Mouse (Mus musculus) A20 (cell line): ENCODE results near the gene Myo19.
"Not testable (repeated sequence)": the region's sequence is repeated elsewhere in the genome, so short reads cannot be mapped to it uniquely, and the experiment has no call there.

Experiments used
- DNase-seq: peaks from one replicate; pipeline ENCODE4 v3.0.0-alpha.2; 2011; ENCODE audit warnings: low read depth, low spot score

The Myo19 gene

DNA sequence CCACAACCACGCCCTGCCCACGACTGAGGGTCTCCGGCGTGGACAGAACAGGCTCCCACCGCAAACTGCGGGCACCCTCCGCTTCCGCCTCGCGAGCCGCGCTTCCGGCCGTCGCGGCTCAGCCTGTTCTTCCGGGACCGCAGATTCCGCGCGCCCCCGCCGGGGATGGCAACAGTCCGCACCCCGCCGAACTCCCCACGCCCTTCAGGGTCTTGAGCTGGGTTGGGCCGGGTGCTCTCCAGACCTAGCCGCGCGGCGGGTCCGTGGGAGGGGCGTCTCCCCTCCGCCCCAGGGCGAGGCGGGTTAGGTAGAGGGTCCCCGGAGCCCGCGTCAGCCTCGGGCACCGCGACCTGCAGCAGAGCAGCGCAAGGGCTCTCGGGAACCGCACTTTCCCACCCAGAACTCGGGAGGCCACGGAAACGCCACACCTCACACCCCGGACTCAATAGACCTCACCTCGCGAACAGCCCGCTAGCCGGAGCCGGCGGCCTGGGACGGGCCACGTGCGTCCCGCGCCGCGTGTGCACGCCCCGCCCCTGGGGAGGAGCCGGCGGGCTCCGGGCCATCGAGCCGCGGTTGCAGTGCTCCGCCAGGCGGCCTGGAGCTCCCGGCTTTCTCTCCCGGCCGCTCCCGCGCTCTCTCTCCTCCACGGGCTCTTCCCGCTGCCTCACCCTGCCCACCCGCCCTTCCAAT lies at the start of gene Myo19, which contains the start of gene Pigw:
Gene Myo19 (plus strand): TSS at position 377 of the 693 bp plus-strand sequence.
Gene Pigw (minus strand): TSS at position 514 of the 693 bp plus-strand sequence.
- peak; percentile 88 for DNase-seq

- no peak for DNase-seq
Observed at GRCm38 (mm10) chr11:84839330-84839729, 40.6 kb upstream of the Myo19 start.

DNA sequence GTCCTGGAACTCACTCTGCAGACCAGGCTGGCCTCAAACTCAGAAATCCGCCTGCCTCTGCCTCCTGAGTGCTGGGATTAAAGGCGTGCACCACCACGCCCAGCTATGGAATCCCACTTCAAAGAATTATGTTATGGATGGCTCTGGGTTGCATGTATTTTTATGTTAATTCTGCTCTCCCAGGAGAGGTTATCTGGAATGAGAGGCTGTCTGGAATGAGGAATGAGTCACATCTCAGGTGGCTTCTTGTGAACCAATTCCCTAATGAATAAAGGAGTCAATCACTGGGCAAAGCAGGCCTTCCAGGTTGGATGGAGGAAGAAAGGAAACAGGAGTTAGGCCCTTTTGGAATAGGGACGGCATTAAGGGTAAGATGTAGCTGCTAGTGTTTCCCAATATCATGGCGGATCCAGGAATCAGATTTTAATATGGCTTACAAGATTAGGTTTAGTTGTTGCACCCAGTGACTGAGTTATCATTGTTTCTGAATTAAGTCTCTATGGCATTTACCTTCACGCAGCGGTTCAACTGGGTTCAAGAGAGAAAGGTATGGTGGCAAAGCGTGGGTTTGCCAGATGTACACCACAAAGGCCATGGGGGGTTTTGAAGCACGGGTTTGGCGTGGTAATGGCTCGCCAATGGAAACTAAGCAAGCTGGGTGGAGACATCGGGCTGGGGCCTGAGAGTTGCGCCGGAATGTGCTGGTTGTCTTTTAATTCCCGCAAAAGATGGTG lies 33.0 kb upstream of the Myo19 start:
- no peak for DNase-seq

DNA sequence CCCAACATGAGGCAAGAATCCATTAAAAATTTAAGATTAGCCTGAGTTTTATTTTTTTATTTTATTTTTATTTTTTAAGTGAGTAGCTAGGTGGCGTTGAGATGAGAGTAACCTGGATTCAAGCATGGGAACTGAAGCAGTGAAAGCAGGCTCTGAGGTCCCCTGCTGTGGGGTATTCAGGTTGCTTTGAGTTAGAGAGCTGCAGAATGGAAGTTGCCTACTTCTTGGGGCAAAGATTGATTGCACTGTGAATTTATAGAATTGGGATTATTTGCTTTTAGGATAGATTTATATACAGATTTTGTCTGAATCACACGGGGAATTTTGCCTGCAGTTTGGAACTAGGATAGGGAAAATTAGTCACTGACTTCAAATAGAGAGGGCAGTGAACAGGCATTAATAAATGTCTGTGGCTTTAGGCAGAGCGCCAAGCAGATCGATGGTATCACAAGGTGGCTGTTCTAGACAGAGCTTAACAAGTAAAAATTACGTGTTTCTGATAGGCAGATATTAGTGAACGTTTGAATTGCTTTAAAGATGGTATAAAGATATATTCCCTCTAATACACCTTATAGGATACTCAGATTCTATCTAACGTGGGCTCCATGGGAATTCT lies 32.4 kb upstream of the Myo19 start:
- DNase-seq = no peak

DNA sequence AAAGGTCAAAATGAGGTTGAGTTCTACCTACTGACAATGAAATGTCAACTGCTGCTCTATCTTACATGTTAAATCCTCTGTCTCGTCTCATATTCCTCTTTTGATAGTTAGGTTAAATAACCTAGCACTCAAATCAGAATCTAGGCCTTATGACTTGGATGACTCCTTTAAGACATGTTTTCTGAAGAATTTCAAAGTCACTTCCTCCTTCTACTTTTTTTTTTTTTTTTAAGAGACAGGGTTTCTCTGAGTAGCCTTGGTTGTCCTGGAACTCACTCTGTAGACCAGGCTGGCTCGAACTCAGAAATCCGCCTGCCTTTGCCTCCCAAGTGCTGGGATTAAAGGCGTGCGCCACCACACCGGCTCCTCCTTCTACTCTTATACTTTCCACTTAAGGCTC lies 24.7 kb upstream of the Myo19 start:
- no peak for DNase-seq

DNA sequence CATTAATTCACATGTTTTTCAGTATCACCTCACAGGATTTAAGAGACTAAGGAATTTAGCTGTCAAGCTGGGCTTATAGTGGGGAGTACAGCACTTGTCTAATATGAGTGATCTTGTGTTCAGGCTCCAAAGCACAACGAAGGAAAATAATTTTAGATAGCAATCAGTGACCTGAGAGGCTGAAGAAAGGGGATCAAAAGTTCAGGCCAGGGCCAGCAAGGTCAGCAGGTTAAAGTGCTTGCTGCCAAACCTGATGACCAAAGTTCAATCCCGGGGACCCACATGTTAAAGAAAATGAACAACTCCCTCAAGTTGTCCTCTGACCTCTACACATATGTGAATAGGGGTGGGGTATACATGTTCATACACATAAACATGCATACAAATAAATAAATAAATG lies 14.7 kb upstream of the Myo19 start:
- DNase-seq = no peak

DNA sequence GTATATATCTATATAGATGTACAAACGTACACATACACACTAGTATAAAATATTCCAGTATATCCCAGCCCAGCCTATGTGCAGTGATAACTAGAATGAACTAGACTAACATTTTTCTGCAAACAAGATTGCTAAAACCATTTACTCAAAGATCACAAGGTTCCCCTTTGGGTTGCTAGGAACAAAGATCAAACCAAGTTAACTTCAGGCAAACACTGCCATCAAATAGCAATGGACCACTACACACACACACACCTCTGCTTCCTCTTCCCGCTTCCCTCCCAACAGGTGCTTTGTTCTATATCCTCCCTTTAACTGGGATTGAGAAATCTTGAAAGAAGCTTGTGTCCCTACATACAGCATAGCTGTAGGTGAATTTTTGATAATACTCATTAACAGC lies 12.4 kb upstream of the Myo19 start:
- peak; percentile 18 for DNase-seq

DNA sequence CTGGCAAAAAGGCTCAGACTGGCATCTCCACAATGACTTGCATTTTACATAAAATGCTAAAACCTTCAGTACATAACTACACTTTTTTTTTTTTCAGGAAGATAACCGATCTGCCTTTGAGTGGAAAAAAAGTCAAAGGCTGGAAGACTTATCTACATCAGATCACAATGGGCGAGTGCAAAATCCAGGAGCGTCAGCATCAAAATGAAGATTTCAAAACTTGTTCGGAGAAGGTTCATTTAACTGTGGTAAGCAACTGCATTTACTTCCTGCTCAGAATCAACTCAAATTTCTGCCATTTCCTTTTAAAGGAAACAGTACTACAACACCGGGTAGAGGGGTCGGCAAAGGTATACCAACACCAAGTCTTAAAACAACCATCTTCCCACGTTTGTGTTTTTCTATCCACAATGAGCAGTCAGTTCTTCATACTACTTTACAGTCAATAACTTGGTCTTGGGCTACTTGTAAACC lies 11.1 kb upstream of the Myo19 start:
- DNase-seq = peak; percentile 65

DNA sequence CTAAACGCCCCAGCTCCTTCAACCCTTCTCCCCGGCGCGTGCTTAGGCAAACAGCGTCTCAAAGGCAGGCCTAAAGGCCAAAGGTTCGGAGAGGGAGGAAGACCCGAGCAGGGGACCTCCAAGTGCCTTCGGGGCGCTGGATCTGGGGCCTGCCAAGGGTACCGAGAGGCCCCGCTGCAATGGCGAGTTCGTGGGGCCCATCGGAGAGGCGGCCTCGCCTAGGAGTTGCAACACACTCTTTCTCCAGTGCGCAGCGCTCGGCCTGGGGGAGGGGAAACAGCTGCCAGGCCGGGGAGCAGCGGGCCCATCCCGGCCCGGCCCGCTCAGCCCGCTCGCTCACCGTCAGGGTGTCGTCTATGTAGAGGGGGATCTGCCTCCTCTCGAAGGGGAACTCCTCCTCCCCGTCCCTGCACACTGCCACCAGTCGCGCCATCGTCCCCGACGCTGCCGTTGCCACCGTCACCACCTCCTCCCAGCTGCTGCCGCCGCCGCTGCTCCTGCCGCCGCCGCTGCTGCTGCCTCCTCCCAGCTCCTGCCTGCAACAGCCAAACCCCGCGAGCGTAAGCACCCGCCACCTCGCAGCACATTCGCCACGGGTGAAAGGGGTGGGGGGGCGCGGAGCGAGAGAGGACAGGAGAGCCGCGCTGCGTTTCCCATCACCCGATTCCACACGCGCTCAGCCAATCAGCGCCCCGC lies 10.3 kb upstream of the Myo19 start:
- DNase-seq = peak; percentile 95

DNA sequence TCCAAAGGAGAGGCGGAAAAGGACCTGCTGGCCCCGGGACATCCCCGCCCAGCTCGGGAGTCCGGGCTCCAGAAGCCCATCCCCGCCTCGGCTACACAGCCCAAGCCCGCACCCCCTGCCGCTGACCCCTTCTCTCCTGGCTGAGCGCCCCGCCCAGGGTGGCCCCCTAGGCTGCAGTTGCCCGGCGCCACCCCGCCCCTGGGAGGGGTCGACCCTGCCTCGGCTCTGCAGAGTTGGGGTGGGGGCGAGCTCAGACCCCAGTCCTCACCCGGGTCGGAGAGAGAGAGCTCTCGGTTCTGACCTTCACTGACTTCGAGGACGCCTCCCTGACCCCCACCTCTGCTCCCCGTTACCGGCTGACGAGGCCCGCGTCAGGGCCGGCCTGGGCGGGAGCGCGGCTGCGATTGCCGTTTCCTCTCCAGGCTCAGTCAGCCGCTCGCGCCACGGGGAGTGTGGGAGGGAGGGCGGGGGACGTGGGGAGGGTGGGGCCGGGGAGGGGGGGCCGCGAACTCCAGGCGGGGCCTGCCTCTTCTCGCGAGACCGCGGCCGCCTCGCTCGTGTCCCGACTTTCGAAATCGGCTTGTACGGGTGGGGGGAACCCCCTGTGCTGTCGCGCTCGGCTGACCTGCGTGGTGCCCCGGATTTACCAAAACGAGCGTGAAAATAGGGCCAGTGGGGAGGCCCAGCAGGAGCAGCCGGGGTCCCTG lies 9.5 kb upstream of the Myo19 start, which contains the start of gene Ggnbp2:
Gene Ggnbp2 (minus strand): TSS at position 481 of the 707 bp plus-strand sequence.
- DNase-seq = peak; percentile 94

GRCm38 (mm10) chr11:84871046-84871445 lies 8.9 kb upstream of the Myo19 start:
- no peak for DNase-seq

GRCm38 (mm10) chr11:84871548-84872069 lies 8.3 kb upstream of the Myo19 start:
- DNase-seq = no peak

- peak; percentile 43 for DNase-seq
Observed at GRCm38 (mm10) chr11:84873042-84873833, 6.7 kb upstream of the Myo19 start.

GRCm38 (mm10) chr11:84876020-84876419 lies 3.9 kb upstream of the Myo19 start:
- not testable (repeated sequence) for DNase-seq

DNA sequence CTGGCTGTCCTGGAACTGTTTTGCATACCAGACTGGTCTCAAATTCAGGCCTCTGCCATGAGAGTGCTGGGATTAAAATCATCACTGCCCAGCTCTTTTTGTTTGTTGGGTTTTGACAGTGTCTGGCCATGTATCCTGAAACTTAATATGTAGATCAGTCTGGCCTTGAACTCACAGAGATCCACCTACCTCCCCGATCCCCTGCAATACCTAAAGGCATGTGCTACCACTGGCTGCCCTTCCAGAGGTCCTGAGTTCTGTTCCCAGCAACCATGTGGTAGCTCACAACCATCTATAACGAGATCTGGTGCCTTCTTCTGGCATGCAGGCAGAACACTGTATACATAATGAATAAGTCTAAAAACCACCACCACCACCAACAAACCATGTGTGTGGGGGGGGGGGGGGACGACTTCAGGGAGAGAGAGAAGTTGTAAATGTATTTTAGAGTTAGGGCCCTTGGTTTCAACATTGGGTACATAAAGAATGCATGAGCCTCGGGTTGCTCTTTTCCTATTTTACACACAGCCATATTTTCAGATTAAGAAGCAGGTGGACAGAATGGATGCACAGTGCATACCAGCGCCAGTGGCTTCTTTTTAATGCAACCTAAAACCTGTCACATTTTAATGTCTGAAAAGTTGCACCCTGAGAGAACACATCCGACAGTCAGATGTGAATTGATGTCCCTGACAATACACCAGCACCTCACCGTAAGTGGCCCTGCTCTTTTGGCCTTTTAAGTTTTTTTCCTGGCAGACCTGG lies 759 bp upstream of the Myo19 start:
- peak; percentile 39 for DNase-seq

DNA sequence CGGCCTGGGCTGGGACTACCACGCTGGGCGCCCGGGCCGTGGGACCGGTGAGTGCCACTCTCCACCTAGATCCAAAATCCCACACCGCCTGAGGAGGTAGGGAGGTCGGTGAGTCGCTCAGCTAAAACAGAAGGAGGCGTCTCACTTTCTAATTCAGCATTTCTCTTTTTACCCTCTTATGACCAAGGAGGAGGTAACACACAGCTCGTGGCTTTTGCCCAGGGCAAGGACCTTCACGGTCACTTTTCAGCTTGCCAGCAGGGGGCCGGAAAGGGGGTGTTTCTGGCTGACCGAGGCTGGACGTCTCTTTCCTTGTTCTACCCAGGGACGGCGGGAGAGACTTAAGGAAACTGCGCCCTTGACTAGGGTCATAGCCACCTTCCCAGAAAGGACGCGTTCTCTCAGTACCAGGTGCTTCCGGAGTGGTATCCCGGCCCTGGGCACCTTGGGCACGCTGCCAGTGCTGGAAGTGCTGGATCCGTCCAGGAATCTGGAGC lies 565 bp downstream of the Myo19 start:
- DNase-seq = no peak

DNA sequence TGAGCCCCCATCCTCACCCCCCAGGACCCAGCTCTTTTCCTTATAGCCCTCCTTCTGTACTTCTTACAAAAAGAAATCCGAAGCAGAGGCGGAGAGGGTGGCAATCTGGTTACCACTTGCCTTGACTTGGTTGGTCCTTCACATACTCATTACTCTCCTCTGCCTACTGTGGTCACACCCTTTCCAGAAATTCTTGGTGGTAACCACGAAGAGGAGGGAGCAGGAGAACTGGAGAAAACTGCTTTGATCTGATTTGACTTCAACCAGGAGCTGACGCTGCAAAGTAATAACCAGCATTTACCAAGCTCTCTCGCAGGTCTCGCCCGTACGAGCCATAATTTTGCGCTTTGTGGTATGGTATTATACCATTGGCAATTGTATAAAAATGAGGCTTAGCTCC lies 1.0 kb downstream of the Myo19 start:
- DNase-seq = no peak

DNA sequence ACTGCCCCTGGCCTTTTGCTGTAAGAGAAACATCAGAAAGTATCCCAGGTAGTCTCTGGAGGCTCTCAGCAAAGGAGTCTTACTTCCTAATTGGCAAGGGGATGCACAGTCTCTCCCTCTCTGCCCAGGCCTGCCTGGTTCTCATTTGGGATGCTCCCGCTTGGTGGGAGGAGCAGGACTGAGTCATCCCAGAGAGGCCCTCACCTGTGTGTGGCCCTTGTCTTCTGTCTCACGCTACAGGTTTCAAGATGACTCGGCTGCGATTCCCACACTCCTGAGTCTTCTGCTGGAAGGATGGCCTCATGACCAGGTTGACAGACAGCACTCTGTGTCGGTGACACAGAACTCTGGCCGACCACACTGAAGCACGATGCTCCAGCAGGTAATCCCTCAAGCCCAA lies 2.4 kb downstream of the Myo19 start:
- no peak for DNase-seq

GRCm38 (mm10) chr11:84885238-84885637 lies 5.3 kb downstream of the Myo19 start:
- no peak for DNase-seq
